Mouse (Mus musculus): Measurements from ENCODE around the gene Ankrd49.

Ankrd49 gene

GRCm38 (mm10) chr9:14784039-14785002, at the start of gene Ankrd49, which contains the start of gene Mre11a:
Gene Ankrd49 (minus strand): TSS chr9:14784856.
Gene Mre11a (plus strand): TSS chr9:14784654.
- peak; percentile 99 for DNase-seq (ENCODE audit: low read depth, low spot score)

GRCm38 (mm10) chr9:14832046-14832445, 47.4 kb upstream of the Ankrd49 start:
- DNase-seq (ENCODE audit: low read depth, low spot score) = no peak

- no peak for DNase-seq (ENCODE audit: low read depth, low spot score)
Measured at GRCm38 (mm10) chr9:14827875-14828274, 43.2 kb upstream of the Ankrd49 start.

GRCm38 (mm10) chr9:14824840-14825239, 40.2 kb upstream of the Ankrd49 start:
- DNase-seq (ENCODE audit: low read depth, low spot score) = no peak

GRCm38 (mm10) chr9:14821396-14821795, 36.7 kb upstream of the Ankrd49 start:
- no peak for DNase-seq (ENCODE audit: low read depth, low spot score)

GRCm38 (mm10) chr9:14810111-14810510, 25.5 kb upstream of the Ankrd49 start:
- DNase-seq (ENCODE audit: low read depth, low spot score) = no peak

GRCm38 (mm10) chr9:14806786-14807185, 22.1 kb upstream of the Ankrd49 start:
- no peak for DNase-seq (ENCODE audit: low read depth, low spot score)

GRCm38 (mm10) chr9:14805714-14806113, 21.1 kb upstream of the Ankrd49 start:
- DNase-seq (ENCODE audit: low read depth, low spot score) = no peak

GRCm38 (mm10) chr9:14787356-14787755, 2.7 kb upstream of the Ankrd49 start:
- DNase-seq (ENCODE audit: low read depth, low spot score) = no peak

GRCm38 (mm10) chr9:14778341-14778740, 6.3 kb downstream of the Ankrd49 start:
- peak; percentile 52 for DNase-seq (ENCODE audit: low read depth, low spot score)

GRCm38 (mm10) chr9:14773813-14774212, 10.8 kb downstream of the Ankrd49 start:
- peak; percentile 10 for DNase-seq (ENCODE audit: low read depth, low spot score)

- DNase-seq (ENCODE audit: low read depth, low spot score) = no peak
Measured at GRCm38 (mm10) chr9:14772074-14772473, 12.6 kb downstream of the Ankrd49 start.

- DNase-seq (ENCODE audit: low read depth, low spot score) = peak; percentile 44
Measured at GRCm38 (mm10) chr9:14770803-14771471, 13.7 kb downstream of the Ankrd49 start, which contains the start of gene 1700012B09Rik. Gene 1700012B09Rik (minus strand): TSS chr9:14771030.

- DNase-seq (ENCODE audit: low read depth, low spot score) = no peak
Measured at GRCm38 (mm10) chr9:14769811-14770210, 14.8 kb downstream of the Ankrd49 start.

GRCm38 (mm10) chr9:14764765-14765164, 19.9 kb downstream of the Ankrd49 start:
- DNase-seq (ENCODE audit: low read depth, low spot score) = peak; percentile 53

GRCm38 (mm10) chr9:14759261-14759660, 25.4 kb downstream of the Ankrd49 start:
- DNase-seq (ENCODE audit: low read depth, low spot score) = no peak

GRCm38 (mm10) chr9:14758590-14758989, 26.1 kb downstream of the Ankrd49 start:
- no peak for DNase-seq (ENCODE audit: low read depth, low spot score)

- no peak for DNase-seq (ENCODE audit: low read depth, low spot score)
Measured at GRCm38 (mm10) chr9:14754469-14754868, 30.2 kb downstream of the Ankrd49 start.

GRCm38 (mm10) chr9:14753947-14754346, 30.7 kb downstream of the Ankrd49 start:
- no peak for DNase-seq (ENCODE audit: low read depth, low spot score)

- DNase-seq (ENCODE audit: low read depth, low spot score) = peak; percentile 19
Measured at GRCm38 (mm10) chr9:14752001-14752522, 32.6 kb downstream of the Ankrd49 start, which contains the start of gene Fut4. Gene Fut4 (minus strand): TSS chr9:14752393.

GRCm38 (mm10) chr9:14751503-14752000, 33.1 kb downstream of the Ankrd49 start:
- DNase-seq (ENCODE audit: low read depth, low spot score) = peak; percentile 20

Measured in R1 (cell line).